Mouse (Mus musculus) heart, adult 2 months (tissue): ENCODE data around the gene Hopx.

Experiments used
- CTCF ChIP-seq: fragments of 200-600 bp; IDR thresholded peaks from 2 replicates; pipeline ENCODE4 v1.8.1; 2022; ENCODE audit warnings: antibody characterized with exemption, mild to moderate bottlenecking, moderate library complexity
- EP300 ChIP-seq: fragments of 200-500 bp; IDR thresholded peaks from 2 replicates; pipeline ENCODE4 v1.6.1; 2011; ENCODE audit warnings: low read depth, low read length, control low read depth; ENCODE audit not compliant: insufficient read depth
- POLR2A ChIP-seq: fragments of 200-500 bp; IDR thresholded peaks from 2 replicates; pipeline ENCODE4 v1.6.1; 2011; ENCODE audit warnings: mild to moderate bottlenecking, low read depth, low read length, control low read depth; ENCODE audit not compliant: insufficient read depth

- TF ChIP-seq EP300 (no peak), CTCF (no peak), POLR2A (no peak)
Observed at GRCm38 (mm10) chr5:77056881-77057440, 58.0 kb downstream of the Hopx start.
